Mouse (Mus musculus) ES-E14 (cell line): Measurements from ENCODE around the gene Hdac9.

Source experiments
- CHD2 ChIP-seq: IDR thresholded peaks from 2 replicates; pipeline ENCODE4 v1.6.1; 2014; ENCODE audit warnings: mild to moderate bottlenecking, low read depth, low read length, inconsistent platforms
- ZC3H11A ChIP-seq: IDR thresholded peaks from 2 replicates; pipeline ENCODE4 v1.6.1; 2012; ENCODE audit warnings: low read depth, mild to moderate bottlenecking, inconsistent platforms, low read length, borderline replicate concordance
- ZNF384 ChIP-seq: IDR thresholded peaks from 2 replicates; pipeline ENCODE4 v1.6.1; 2012; ENCODE audit warnings: low read depth, low read length, inconsistent platforms

DNA sequence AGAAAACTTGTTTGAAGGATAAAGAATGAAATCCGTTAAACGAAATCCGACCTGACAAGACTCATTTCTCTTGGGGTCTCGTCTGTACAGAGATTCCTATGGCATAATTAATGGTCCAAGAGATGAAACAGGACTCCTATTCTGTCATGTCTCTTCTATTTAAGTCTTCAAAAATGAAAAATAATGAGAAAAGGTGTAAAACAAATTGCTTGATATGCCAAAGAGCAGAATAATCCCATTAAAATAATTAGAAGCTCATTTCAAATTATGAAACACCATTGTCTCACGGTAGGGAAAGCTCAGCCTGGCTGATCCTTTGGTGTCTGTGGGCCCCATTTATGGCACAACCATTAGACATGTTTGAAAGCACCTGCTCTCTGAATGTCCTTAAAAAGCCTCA is 142.8 kb downstream of the Hdac9 start:
- TF ChIP-seq ZNF384: no peak
- no peak for TF ChIP-seq CHD2
- no peak for TF ChIP-seq ZC3H11A
